Mouse (Mus musculus): ENCODE measurements around the gene Gstm2. TPM values are rescaled to one million over a fixed set of nuclear protein-coding genes. Genes with fewer than 3 reads are reported as not detected.
"Not testable (repeated sequence)": the region's sequence is repeated elsewhere in the genome, so short reads cannot be mapped to it uniquely, and the experiment has no call there.

The Gstm2 gene
- polyA plus RNA-seq, 1 experiment from 2014 or later = 4.2 TPM

GRCm38 (mm10) chr3:108019226-108019625 lies 33.0 kb upstream of the Gstm2 start:
- not testable (repeated sequence) for H3K27me3 ChIP-seq (replicated peaks; ENCODE audit: control insufficient read depth, insufficient read depth, low read length); H3K4me2 ChIP-seq (ENCODE audit: low read length); H3K9me3 ChIP-seq (ENCODE audit: control insufficient read depth, low read length); H3K4me3 ChIP-seq (replicated peaks; ENCODE audit: low read length); H3K9ac ChIP-seq (replicated peaks; ENCODE audit: low read depth, low read length); H3K4me1 ChIP-seq (replicated peaks; ENCODE audit: control insufficient read depth, insufficient read depth, low read length); H3K36me3 ChIP-seq (ENCODE audit: control insufficient read depth, insufficient read depth); ATAC-seq; H3K27ac ChIP-seq (ENCODE audit: low read length)
- 65% methylated on average over 3 of the region's 3 CpGs for WGBS

- peak overlapping the region; percentile 45 for H3K4me3 ChIP-seq (replicated peaks; ENCODE audit: low read length)
- no peak overlapping the region for H3K27ac ChIP-seq (ENCODE audit: low read length)
- H3K9me3 ChIP-seq (ENCODE audit: control insufficient read depth, low read length) = no peaks in the 10 kb centered on the region
- H3K4me2 ChIP-seq (ENCODE audit: low read length) = peak overlapping the region; percentile 72
- peaks cover 10% of the 10 kb centered on the region for H3K4me1 ChIP-seq (replicated peaks; ENCODE audit: control insufficient read depth, insufficient read depth, low read length)
- no peaks in the 10 kb centered on the region for H3K27me3 ChIP-seq (replicated peaks; ENCODE audit: control insufficient read depth, insufficient read depth, low read length)
- H3K9ac ChIP-seq (replicated peaks; ENCODE audit: low read depth, low read length) = peak overlapping the region; percentile 48
- no peaks in the 10 kb centered on the region for H3K36me3 ChIP-seq (ENCODE audit: control insufficient read depth, insufficient read depth)
- WGBS = 24% methylated on average over 14 of the region's 14 CpGs
- ATAC-seq = no peak
These were observed 32.1 kb upstream of the Gstm2 start for GRCm38 (mm10) chr3:108018190-108018820.

- Histone ChIP-seq H3K27me3 (replicated peaks; ENCODE audit: control insufficient read depth, insufficient read depth, low read length) (no peaks in the 10 kb centered on the region), H3K9me3 (ENCODE audit: control insufficient read depth, low read length) (no peaks in the 10 kb centered on the region), H3K4me3 (replicated peaks; ENCODE audit: low read length) (peak within 1 kb of the TSS; percentile 45), H3K4me2 (ENCODE audit: low read length) (peak within 1 kb of the TSS; percentile 72), H3K36me3 (ENCODE audit: control insufficient read depth, insufficient read depth) (no peaks in the 10 kb centered on the region), H3K27ac (ENCODE audit: low read length) (peak within 1 kb of the TSS; percentile 68), H3K9ac (replicated peaks; ENCODE audit: low read depth, low read length) (peak within 1 kb of the TSS; percentile 48), H3K4me1 (replicated peaks; ENCODE audit: control insufficient read depth, insufficient read depth, low read length) (peaks cover 13% of the 10 kb centered on the region)
- ATAC-seq = peak; percentile 96
- under 1% methylated on average over 31 of the region's 31 CpGs for WGBS
These were observed 31.4 kb upstream of the Gstm2 start, which contains the start of gene Gstm1 for GRCm38 (mm10) chr3:108017473-108018189. Gstm1 (minus strand) TSS chr3:108017973.

GRCm38 (mm10) chr3:108016468-108016867 lies 30.2 kb upstream of the Gstm2 start:
- not testable (repeated sequence) for H3K27ac ChIP-seq (ENCODE audit: low read length); H3K9me3 ChIP-seq (ENCODE audit: control insufficient read depth, low read length); H3K4me2 ChIP-seq (ENCODE audit: low read length); ATAC-seq; H3K27me3 ChIP-seq (replicated peaks; ENCODE audit: control insufficient read depth, insufficient read depth, low read length); H3K4me3 ChIP-seq (replicated peaks; ENCODE audit: low read length); H3K9ac ChIP-seq (replicated peaks; ENCODE audit: low read depth, low read length); H3K36me3 ChIP-seq (ENCODE audit: control insufficient read depth, insufficient read depth)
- 83% methylated on average over 5 of the region's 5 CpGs for WGBS
- peaks cover 13% of the 10 kb centered on the region for H3K4me1 ChIP-seq (replicated peaks; ENCODE audit: control insufficient read depth, insufficient read depth, low read length)

- Histone ChIP-seq H3K27ac (ENCODE audit: low read length) (no peak overlapping the region), H3K27me3 (replicated peaks; ENCODE audit: control insufficient read depth, insufficient read depth, low read length) (no peaks in the 10 kb centered on the region), H3K4me3 (replicated peaks; ENCODE audit: low read length) (no peak overlapping the region), H3K4me2 (ENCODE audit: low read length) (no peak overlapping the region), H3K9me3 (ENCODE audit: control insufficient read depth, low read length) (no peaks in the 10 kb centered on the region), H3K4me1 (replicated peaks; ENCODE audit: control insufficient read depth, insufficient read depth, low read length) (peaks cover 13% of the 10 kb centered on the region), H3K36me3 (ENCODE audit: control insufficient read depth, insufficient read depth) (no peaks in the 10 kb centered on the region), H3K9ac (replicated peaks; ENCODE audit: low read depth, low read length) (no peak overlapping the region)
- WGBS = 96% methylated on average over 2 of the region's 2 CpGs
- no peak for ATAC-seq
These were observed 28.7 kb upstream of the Gstm2 start for GRCm38 (mm10) chr3:108014974-108015346.

- ATAC-seq = no peak
- no peaks in the 10 kb centered on the region for H3K9me3 ChIP-seq (ENCODE audit: control insufficient read depth, low read length)
- no peaks in the 10 kb centered on the region for H3K27me3 ChIP-seq (replicated peaks; ENCODE audit: control insufficient read depth, insufficient read depth, low read length)
- H3K4me1 ChIP-seq (replicated peaks; ENCODE audit: control insufficient read depth, insufficient read depth, low read length) = peaks cover 13% of the 10 kb centered on the region
- H3K4me2 ChIP-seq (ENCODE audit: low read length) = no peak overlapping the region
- H3K36me3 ChIP-seq (ENCODE audit: control insufficient read depth, insufficient read depth) = no peaks in the 10 kb centered on the region
- no peak overlapping the region for H3K4me3 ChIP-seq (replicated peaks; ENCODE audit: low read length)
- no peak overlapping the region for H3K9ac ChIP-seq (replicated peaks; ENCODE audit: low read depth, low read length)
- WGBS = 90% methylated on average over 7 of the region's 8 CpGs
- H3K27ac ChIP-seq (ENCODE audit: low read length) = no peak overlapping the region
These were observed 28.1 kb upstream of the Gstm2 start for GRCm38 (mm10) chr3:108014098-108014973.

GRCm38 (mm10) chr3:108013331-108013871 lies 27.1 kb upstream of the Gstm2 start:
- Histone ChIP-seq H3K36me3 (ENCODE audit: control insufficient read depth, insufficient read depth) (no peaks in the 10 kb centered on the region), H3K27ac (ENCODE audit: low read length) (no peak overlapping the region), H3K4me3 (replicated peaks; ENCODE audit: low read length) (no peak overlapping the region), H3K9ac (replicated peaks; ENCODE audit: low read depth, low read length) (no peak overlapping the region), H3K27me3 (replicated peaks; ENCODE audit: control insufficient read depth, insufficient read depth, low read length) (no peaks in the 10 kb centered on the region), H3K4me1 (replicated peaks; ENCODE audit: control insufficient read depth, insufficient read depth, low read length) (peaks cover 10% of the 10 kb centered on the region), H3K9me3 (ENCODE audit: control insufficient read depth, low read length) (no peaks in the 10 kb centered on the region), H3K4me2 (ENCODE audit: low read length) (no peak overlapping the region)
- ATAC-seq = no peak
- 59% methylated on average over 4 of the region's 4 CpGs for WGBS

GRCm38 (mm10) chr3:108011558-108011957 lies 25.3 kb upstream of the Gstm2 start:
- H3K36me3 ChIP-seq (ENCODE audit: control insufficient read depth, insufficient read depth) = no peaks in the 10 kb centered on the region
- H3K9ac ChIP-seq (replicated peaks; ENCODE audit: low read depth, low read length) = no peak overlapping the region
- H3K4me1 ChIP-seq (replicated peaks; ENCODE audit: control insufficient read depth, insufficient read depth, low read length) = peaks cover 4% of the 10 kb centered on the region; the same call in 1 of the 2 replicates
- H3K27me3 ChIP-seq (replicated peaks; ENCODE audit: control insufficient read depth, insufficient read depth, low read length) = no peaks in the 10 kb centered on the region
- 25% methylated on average over 3 of the region's 3 CpGs for WGBS
- no peak overlapping the region for H3K4me3 ChIP-seq (replicated peaks; ENCODE audit: low read length)
- no peak overlapping the region for H3K4me2 ChIP-seq (ENCODE audit: low read length)
- ATAC-seq = peak; percentile 40
- no peaks in the 10 kb centered on the region for H3K9me3 ChIP-seq (ENCODE audit: control insufficient read depth, low read length)
- no peak overlapping the region for H3K27ac ChIP-seq (ENCODE audit: low read length)

- no peak overlapping the region for H3K4me2 ChIP-seq (ENCODE audit: low read length)
- H3K9me3 ChIP-seq (ENCODE audit: control insufficient read depth, low read length) = no peaks in the 10 kb centered on the region
- no peak overlapping the region for H3K27ac ChIP-seq (ENCODE audit: low read length)
- H3K36me3 ChIP-seq (ENCODE audit: control insufficient read depth, insufficient read depth) = no peaks in the 10 kb centered on the region
- ATAC-seq = 0 out of 2 replicates have a peak, but pooled peaks have one; percentile 52
- 63% methylated on average over 2 of the region's 2 CpGs for WGBS
- H3K27me3 ChIP-seq (replicated peaks; ENCODE audit: control insufficient read depth, insufficient read depth, low read length) = no peaks in the 10 kb centered on the region
- peaks cover 4% of the 10 kb centered on the region; the same call in 1 of the 2 replicates for H3K4me1 ChIP-seq (replicated peaks; ENCODE audit: control insufficient read depth, insufficient read depth, low read length)
- H3K4me3 ChIP-seq (replicated peaks; ENCODE audit: low read length) = no peak overlapping the region
- H3K9ac ChIP-seq (replicated peaks; ENCODE audit: low read depth, low read length) = no peak overlapping the region
These were observed 24.0 kb upstream of the Gstm2 start for GRCm38 (mm10) chr3:108010286-108010685.
